Mouse (Mus musculus) cerebellum, adult 2 months (tissue): Measurements from ENCODE around the gene Mllt11.

Experiments
- CTCF ChIP-seq: fragments of 200-500 bp; IDR thresholded peaks from 2 replicates; pipeline ENCODE4 v1.5.1; 2011; ENCODE audit warnings: low read depth, mild to moderate bottlenecking, control low read depth, low read length, moderate library complexity, borderline replicate concordance; ENCODE audit not compliant: insufficient read depth
- POLR2A ChIP-seq: fragments of 200-500 bp; IDR thresholded peaks from 2 replicates; pipeline ENCODE4 v1.6.1; 2011; ENCODE audit warnings: low read length, control low read depth, borderline replicate concordance; ENCODE audit not compliant: insufficient read depth

DNA sequence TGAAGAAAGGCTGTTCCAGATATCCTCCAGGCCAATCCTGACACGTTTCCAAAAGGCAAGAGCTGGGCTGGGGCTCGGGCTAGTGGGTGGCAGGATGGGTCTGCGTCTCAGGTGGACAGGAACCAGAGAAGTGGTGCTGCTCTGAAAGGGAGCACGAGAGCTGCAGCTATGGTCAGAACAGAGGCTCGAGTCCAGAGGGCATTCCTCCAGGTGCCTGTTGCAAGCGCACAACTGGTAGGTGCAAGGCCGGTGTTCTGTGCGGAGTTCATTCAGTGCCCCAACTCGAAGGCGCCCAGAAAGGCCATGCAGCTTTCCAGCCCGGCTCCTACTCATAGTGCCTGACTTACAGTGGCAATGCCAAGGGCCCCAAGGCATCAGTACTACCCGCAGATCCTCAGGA is 8.0 kb upstream of the Mllt11 start:
- no peak for TF ChIP-seq POLR2A
- TF ChIP-seq CTCF: no peak
